Mouse (Mus musculus) layer of hippocampus, postnatal 25 days (tissue): ENCODE measurements around the gene Ltb. TPM values are rescaled to one million over a fixed set of nuclear protein-coding genes. Genes with fewer than 3 reads are reported as not detected.
A peak's percentile ranks its signal among the peaks of the same experiment; 100 is the strongest.

Experiments
- DNase-seq, 2 experiments: peaks; one replicate each; pipeline ENCODE4 v3.0.0; 2022; ENCODE audit warnings: mixed read lengths in 2 of 2, low spot score in 1 of 2; ENCODE audit errors: extremely low spot score in 1 of 2
- microRNA-seq, 2 experiments: library from miRNA; unstranded; fragments of <30 nt; microRNA quantifications; one replicate each; pipeline ENCODE4 v1.2.0; 2021
- total RNA-seq, 2 experiments: library from RNA; stranded (reverse); gene quantifications; 2 replicates each; pipeline ENCODE4 v1.2.3; 2021

The Ltb gene
- total RNA-seq, 2 experiments from 2014 or later, result 0.42 to 0.54 TPM

DNA sequence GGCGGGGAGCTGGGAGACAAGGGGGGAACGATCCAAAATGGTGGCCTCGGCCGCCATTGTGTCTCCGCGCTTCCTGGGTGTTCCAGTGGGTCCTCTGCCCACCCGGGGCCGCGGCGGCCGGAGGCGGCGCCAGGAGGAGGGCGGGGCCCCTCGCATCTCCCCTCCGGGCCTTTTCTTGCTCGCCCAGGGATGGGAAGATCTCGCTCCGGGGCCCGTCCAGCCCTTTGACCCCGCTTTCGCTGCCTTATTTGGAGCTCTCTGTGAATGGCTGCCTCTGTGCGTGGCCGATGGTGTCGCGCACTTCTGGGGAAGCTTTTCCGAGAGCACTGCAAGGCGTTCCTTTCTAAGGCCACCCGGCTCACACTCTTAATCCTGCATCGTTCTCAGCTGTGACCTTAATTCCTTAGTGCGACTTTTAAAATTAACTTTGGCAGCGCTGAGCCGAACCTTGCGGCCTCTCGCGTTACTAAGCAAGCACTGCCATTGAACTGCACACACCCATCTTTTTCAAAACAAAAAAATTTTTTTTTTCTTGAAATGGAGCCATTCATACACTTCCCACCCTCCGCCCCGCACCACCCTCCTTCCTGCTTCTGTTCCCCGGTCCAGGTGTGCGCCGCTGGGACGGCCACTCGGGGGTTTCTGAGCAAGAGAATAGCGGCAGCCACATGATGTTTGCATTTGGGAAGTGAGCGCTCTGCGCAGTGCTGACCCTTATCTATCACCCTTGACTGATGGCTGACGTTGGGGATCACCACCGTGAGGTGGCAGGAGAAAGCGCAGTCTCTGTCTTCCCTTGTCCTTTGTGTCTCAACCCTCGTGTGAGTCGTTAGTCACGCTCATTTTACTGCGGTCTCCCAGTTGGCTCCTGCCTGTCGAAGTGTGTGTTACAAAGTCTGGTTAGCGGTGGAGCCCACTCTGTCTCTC lies 48.0 kb downstream of the Ltb start:
- DNase-seq, result peak in 1 of 2 experiments; percentile 45

DNA sequence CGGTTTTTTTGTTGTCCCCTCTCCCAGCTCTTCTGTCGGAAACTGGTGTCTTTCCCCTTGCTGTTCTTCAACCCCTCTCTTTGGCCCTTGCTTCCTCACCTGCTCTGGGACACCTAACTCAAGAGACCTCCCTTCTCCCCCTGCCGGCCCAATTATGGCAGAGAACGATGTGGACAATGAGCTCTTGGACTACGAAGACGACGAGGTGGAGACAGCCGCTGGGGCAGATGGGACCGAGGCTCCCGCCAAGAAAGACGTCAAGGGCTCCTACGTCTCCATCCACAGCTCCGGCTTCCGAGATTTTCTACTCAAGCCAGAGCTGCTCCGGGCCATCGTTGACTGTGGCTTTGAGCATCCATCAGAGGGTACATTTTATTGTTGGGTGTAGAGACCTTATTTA lies 48.8 kb downstream of the Ltb start:
- DNase-seq, result no peak

DNA sequence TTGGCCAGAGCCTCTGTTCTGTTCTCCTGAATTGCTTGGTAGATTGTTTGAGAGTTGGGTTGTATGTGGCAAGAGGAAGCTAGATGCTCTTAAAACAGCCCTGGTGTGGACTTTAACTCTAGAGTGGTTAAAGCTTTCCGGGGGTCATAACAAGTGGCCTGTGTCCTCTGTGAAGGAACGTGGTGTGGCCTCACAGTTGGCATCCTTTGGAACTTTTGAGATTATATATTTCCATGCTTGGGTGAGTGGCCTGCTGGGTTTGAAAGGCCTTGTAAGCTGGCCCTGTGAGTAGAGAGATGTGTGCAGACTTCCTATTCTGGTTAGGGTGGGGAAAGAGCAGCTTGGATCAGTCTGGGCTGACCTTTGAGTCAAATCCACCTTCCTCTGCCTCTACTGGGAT lies 50.8 kb downstream of the Ltb start:
- DNase-seq, result no peak

Small RNAs within 50 kb of the gene (microRNA-seq; reads per million reads assigned to microRNA genes)
- gene Mir6973a (0 reads per million in 2 experiments), gene Mir6974 (0.37 to 0.60 reads per million in 2 experiments), gene Mir6975 (0.92 to 1.00 reads per million in 2 experiments)

Other genes with a start within 250 kb of the Ltb start
- gene Hspa1b, start 235.2 kb upstream of the Ltb start, total RNA-seq, result 10 to 100 TPM; 17.0 to 23.5 TPM
- not detected for gene Gm20481, start 224.5 kb upstream of the Ltb start, total RNA-seq
- gene Hspa1a, start 222.3 kb upstream of the Ltb start, total RNA-seq, result 10 to 100 TPM; 14.9 to 17.9 TPM
- under 1 TPM; 0.22 to 0.31 TPM for gene Hspa1l, start 221.7 kb upstream of the Ltb start, total RNA-seq
- 10 to 100 TPM; 18.1 to 19.3 TPM for gene Lsm2, start 212.6 kb upstream of the Ltb start, total RNA-seq
- gene Vars, start 193.5 kb upstream of the Ltb start, total RNA-seq, result 10 to 100 TPM; 43.7 to 55.6 TPM
- gene Vwa7, start 177.9 kb upstream of the Ltb start, total RNA-seq, result under 1 TPM; 0.07 to 0.23 TPM
- gene Sapcd1, start 166.4 kb upstream of the Ltb start, total RNA-seq, result 1 to 10 TPM in 1 of 2 experiments, under 1 TPM in 1; 0.64 to 1.1 TPM
- gene Msh5, start 147.7 kb upstream of the Ltb start, total RNA-seq, result under 1 TPM; 0.62 to 0.82 TPM
- 10 to 100 TPM in 1 of 2 experiments, 1 to 10 TPM in 1; 9.7 to 10.1 TPM for gene Clic1, start 144.5 kb upstream of the Ltb start, total RNA-seq
- 10 to 100 TPM; 19.5 to 20.7 TPM for gene Ddah2, start 135.4 kb upstream of the Ltb start, total RNA-seq
- gene Ly6g6c, start 129.1 kb upstream of the Ltb start, total RNA-seq, result not detected
- not detected for gene Mpig6b, start 128.3 kb upstream of the Ltb start, total RNA-seq
- 1 to 10 TPM; 4.1 to 4.3 TPM for gene Ly6g6e, start 117.5 kb upstream of the Ltb start, total RNA-seq
- 1 to 10 TPM in 1 of 2 experiments, under 1 TPM in 1; 0.80 to 1.2 TPM for gene Ly6g6d, start 116.4 kb upstream of the Ltb start, total RNA-seq
- not detected for gene Ly6g6f, start 108.8 kb upstream of the Ltb start, total RNA-seq
- gene Abhd16a, start 105.2 kb upstream of the Ltb start, total RNA-seq, result 10 to 100 TPM; 97.9 to 98.1 TPM
- not detected for gene Ly6g5c, start 86.2 kb upstream of the Ltb start, total RNA-seq
- gene Ly6g5b, start 79.0 kb upstream of the Ltb start, total RNA-seq, result under 1 TPM; 0.42 to 0.54 TPM
- 10 to 100 TPM; 14.2 to 14.4 TPM for gene Gpank1, start 73.0 kb upstream of the Ltb start, total RNA-seq
- gene Csnk2b, start 72.4 kb upstream of the Ltb start, total RNA-seq, result 100 to 1,000 TPM; 179 to 181 TPM
- 10 to 100 TPM; 27.0 to 27.3 TPM for gene D17H6S53E, start 68.1 kb upstream of the Ltb start, total RNA-seq
- not detected for gene Apom, start 62.4 kb upstream of the Ltb start, total RNA-seq
- 100 to 1,000 TPM; 290 to 320 TPM for gene Bag6, start 59.3 kb upstream of the Ltb start, total RNA-seq
- 100 to 1,000 TPM; 302 to 353 TPM for gene Prrc2a, start 29.5 kb upstream of the Ltb start, total RNA-seq
- gene Aif1, start 18.4 kb upstream of the Ltb start, total RNA-seq, result 10 to 100 TPM; 10.4 to 10.8 TPM
- gene Lst1, start 6.0 kb upstream of the Ltb start, total RNA-seq, result 1 to 10 TPM; 8.1 to 8.9 TPM
- gene Tnf, start 7.6 kb downstream of the Ltb start, total RNA-seq, result not detected
- gene Lta, start 10.9 kb downstream of the Ltb start, total RNA-seq, result under 1 TPM in 1 of 2 experiments, not detected in 1; 0.20 TPM
- not detected for gene Gm16181, start 26.4 kb downstream of the Ltb start, total RNA-seq
- gene Atp6v1g2, start 39.2 kb downstream of the Ltb start, total RNA-seq, result 100 to 1,000 TPM; 607 to 639 TPM
- 10 to 100 TPM; 13.7 to 14.8 TPM for gene Nfkbil1, start 41.4 kb downstream of the Ltb start, total RNA-seq
- 100 to 1,000 TPM; 213 to 229 TPM for gene Ddx39b, start 47.3 kb downstream of the Ltb start, total RNA-seq
- 10 to 100 TPM; 14.6 to 15.9 TPM for gene H2-D1, start 68.3 kb downstream of the Ltb start, total RNA-seq
- under 1 TPM in 1 of 2 experiments, not detected in 1; 0.42 TPM for gene H2-Q1, start 126.0 kb downstream of the Ltb start, total RNA-seq
- under 1 TPM in 1 of 2 experiments, not detected in 1; 0.44 TPM for gene H2-Q2, start 147.8 kb downstream of the Ltb start, total RNA-seq
- 1 to 10 TPM; 1.5 to 1.9 TPM for gene H2-Q4, start 185.2 kb downstream of the Ltb start, total RNA-seq
- gene H2-Q6, start 230.4 kb downstream of the Ltb start, total RNA-seq, result not detected
- gene H2-Q7, start 244.7 kb downstream of the Ltb start, total RNA-seq, result under 1 TPM; 0.10 to 0.38 TPM